Mouse (Mus musculus) kidney, postnatal 10 days (tissue): ENCODE data around the gene Rnf34.

Experiments
- DNase-seq: peaks from one replicate; pipeline ENCODE4 v3.0.0; 2021; ENCODE audit warnings: mixed read lengths

Rnf34 gene

GRCm38 (mm10) chr5:122901179-122901578 lies 51.3 kb downstream of the Rnf34 start:
- DNase-seq: no peak

GRCm38 (mm10) chr5:122901666-122902065 lies 51.8 kb downstream of the Rnf34 start:
- DNase-seq: no peak

GRCm38 (mm10) chr5:122902228-122902627 lies 52.4 kb downstream of the Rnf34 start:
- no peak for DNase-seq

GRCm38 (mm10) chr5:122903165-122903564 lies 53.3 kb downstream of the Rnf34 start:
- DNase-seq: no peak

- DNase-seq: no peak
Observed at GRCm38 (mm10) chr5:122907182-122907581, 57.3 kb downstream of the Rnf34 start.

GRCm38 (mm10) chr5:122908001-122908400 lies 58.2 kb downstream of the Rnf34 start:
- DNase-seq: no peak

GRCm38 (mm10) chr5:122909481-122909880 lies 59.6 kb downstream of the Rnf34 start:
- DNase-seq: no peak

- no peak for DNase-seq
Observed at GRCm38 (mm10) chr5:122912863-122913262, 63.0 kb downstream of the Rnf34 start.

- DNase-seq: no peak
Observed at GRCm38 (mm10) chr5:122916147-122916546, 66.3 kb downstream of the Rnf34 start.

- no peak for DNase-seq
Observed at GRCm38 (mm10) chr5:122917982-122918711, 68.3 kb downstream of the Rnf34 start.

GRCm38 (mm10) chr5:122920557-122920956 lies 70.7 kb downstream of the Rnf34 start:
- no peak for DNase-seq
